Mouse (Mus musculus) bone marrow, adult 2 months (tissue): ENCODE measurements around the gene Hoxa3.

Experiments used
- CTCF ChIP-seq: fragments of 200-500 bp; IDR thresholded peaks from 2 replicates; pipeline ENCODE4 v1.5.1; 2011; ENCODE audit warnings: low read length, control low read depth; ENCODE audit not compliant: control insufficient read depth, insufficient read depth
- POLR2A ChIP-seq: fragments of 200-500 bp; IDR thresholded peaks from 2 replicates; pipeline ENCODE4 v1.6.1; 2011; ENCODE audit warnings: low read depth, mild to moderate bottlenecking, control low read depth, low read length, borderline replicate concordance; ENCODE audit not compliant: control insufficient read depth

GRCm38 (mm10) chr6:52208072-52208867 is 4.9 kb downstream of the Hoxa3 start, which contains the start of gene Hoxa6:
- TF ChIP-seq POLR2A (no peak), CTCF (no peak)
